Mouse (Mus musculus) hindbrain, embryonic 11.5 days (tissue): ENCODE data around the gene Kpna3. TPM values are rescaled to one million over a fixed set of nuclear protein-coding genes. Genes with fewer than 3 reads are reported as not detected.

ENCODE experiments used
- ATAC-seq: fragments of 200-750 bp; cut with Nextera tagmentation; 2 replicates; pipeline ENCODE4 v1.8.0; 2017; ENCODE audit warnings: mild to moderate bottlenecking, moderate TSS enrichment, moderate library complexity; ENCODE audit not compliant: low FRiP score
- DNase-seq: peaks from one replicate; pipeline ENCODE4 v3.0.0-alpha.2; 2015; ENCODE audit warnings: low spot score
- H3K27ac ChIP-seq: fragments of 300-500 bp; sonication (generic); 2 replicates; pipeline ENCODE4 v1.5.1; 2014; ENCODE audit warnings: mild to moderate bottlenecking, low read depth, low read length
- H3K27me3 ChIP-seq: fragments of 300-500 bp; sonication (generic); 2 replicates; pipeline ENCODE4 v1.6.1; 2014; ENCODE audit warnings: mild to moderate bottlenecking, low read length, moderate library complexity, mixed read lengths; ENCODE audit not compliant: control insufficient read depth, insufficient read depth
- H3K36me3 ChIP-seq: fragments of 300-500 bp; sonication (generic); 2 replicates; pipeline ENCODE4 v1.6.1; 2014; ENCODE audit warnings: mild to moderate bottlenecking, low read length, moderate library complexity, mixed read lengths; ENCODE audit not compliant: control insufficient read depth, insufficient read depth
- H3K4me1 ChIP-seq: fragments of 300-500 bp; sonication (generic); replicated peaks from 2 replicates; pipeline ENCODE4 v1.6.1; 2014; ENCODE audit warnings: low read length, mixed read lengths; ENCODE audit not compliant: control insufficient read depth, insufficient read depth
- H3K4me2 ChIP-seq: fragments of 300-500 bp; sonication (generic); replicated peaks from 2 replicates; pipeline ENCODE4 v1.6.1; 2014; ENCODE audit warnings: mild to moderate bottlenecking, low read depth, low read length
- H3K4me3 ChIP-seq: fragments of 300-500 bp; sonication (generic); 2 replicates; pipeline ENCODE4 v1.5.1; 2014; ENCODE audit warnings: low read depth, low read length
- H3K9ac ChIP-seq: fragments of 300-500 bp; sonication (generic); 2 replicates; pipeline ENCODE4 v1.6.1; 2014; ENCODE audit warnings: low read depth, low read length
- H3K9me3 ChIP-seq: fragments of 300-500 bp; sonication (generic); 2 replicates; pipeline ENCODE4 v1.6.1; 2016; ENCODE audit warnings: low read length; ENCODE audit not compliant: control insufficient read depth
- WGBS: fragments of 180-500 bp; shearing (Covaris S2); extraction: QIAGEN DNeasy Blood & Tissue Kit; methylation state at CpG from one replicate; pipeline ENCODE4 v1.1.7; 2014; 5-methylcytosine and 5-hydroxymethylcytosine counted together
- polyA plus RNA-seq: library from polyadenylated mRNA; unstranded; fragments of >200 nt; fragmentation: Nextera tagmentation; extraction: Ambion mirVana; gene quantifications from 2 replicates; pipeline ENCODE4 v1.2.1, GENCODE M21; 2014

Gene Kpna3
- polyA plus RNA-seq, 1 experiment from 2014 or later = 90.7 TPM

DNA sequence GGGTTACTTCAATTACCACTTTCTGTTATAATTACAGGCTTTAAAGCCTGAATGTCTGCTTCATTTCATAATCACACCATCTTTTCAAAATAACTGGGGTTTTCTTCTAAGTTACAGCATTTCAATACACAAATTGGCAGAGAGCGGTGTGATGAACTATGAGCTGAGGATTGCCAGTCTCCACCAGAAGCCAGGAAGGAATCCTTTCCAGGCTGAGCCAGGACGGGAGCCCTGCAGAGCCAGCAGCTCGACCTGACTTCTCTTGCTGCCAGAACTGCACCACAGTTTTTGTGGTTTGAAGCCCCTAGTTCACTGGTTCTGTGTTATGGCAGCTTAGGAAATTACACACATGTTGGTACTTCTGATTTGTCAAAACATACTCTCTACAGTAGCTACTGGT is 75.0 kb downstream of the Kpna3 start:
- Histone ChIP-seq H3K27ac (no peak overlapping the region), H3K9me3 (no peaks in the 10 kb centered on the region), H3K36me3 (0 out of 2 replicates have a peak, but pooled peaks cover 4% of the 10 kb centered on the region), H3K4me3 (no peak overlapping the region), H3K4me2 (no peak overlapping the region), H3K9ac (no peak overlapping the region), H3K27me3 (no peaks in the 10 kb centered on the region), H3K4me1 (no peaks in the 10 kb centered on the region)
- ATAC-seq = no peak
- no peak for DNase-seq
- 84% methylated on average over 3 of the region's 3 CpGs for WGBS

DNA sequence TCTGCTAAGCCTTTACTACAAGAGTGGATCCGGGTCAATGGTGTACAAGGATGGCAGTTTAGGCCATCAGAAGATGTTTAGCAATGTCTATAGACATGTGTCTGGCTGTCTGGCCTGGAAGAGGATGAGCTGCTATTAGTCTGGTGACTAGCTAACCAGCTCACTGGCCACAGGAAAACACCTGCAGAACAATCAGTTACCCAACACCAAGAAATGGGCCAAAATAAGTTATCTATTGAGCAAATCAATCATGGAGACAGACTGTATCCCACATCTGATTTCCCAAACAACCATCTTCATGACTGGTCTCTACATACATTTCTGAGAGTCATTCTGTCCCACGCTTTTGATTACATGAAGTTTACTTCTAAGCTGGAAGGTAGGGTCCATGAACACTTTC is 75.9 kb downstream of the Kpna3 start:
- no peak for ATAC-seq
- H3K27ac ChIP-seq = no peak overlapping the region
- no peaks in the 10 kb centered on the region for H3K27me3 ChIP-seq
- H3K4me3 ChIP-seq = no peak overlapping the region
- H3K9me3 ChIP-seq = no peaks in the 10 kb centered on the region
- 88% methylated on average over 2 of the region's 2 CpGs for WGBS
- no peak overlapping the region for H3K4me2 ChIP-seq
- H3K4me1 ChIP-seq = no peaks in the 10 kb centered on the region
- H3K9ac ChIP-seq = no peak overlapping the region
- DNase-seq = no peak
- 0 out of 2 replicates have a peak, but pooled peaks cover 4% of the 10 kb centered on the region for H3K36me3 ChIP-seq

DNA sequence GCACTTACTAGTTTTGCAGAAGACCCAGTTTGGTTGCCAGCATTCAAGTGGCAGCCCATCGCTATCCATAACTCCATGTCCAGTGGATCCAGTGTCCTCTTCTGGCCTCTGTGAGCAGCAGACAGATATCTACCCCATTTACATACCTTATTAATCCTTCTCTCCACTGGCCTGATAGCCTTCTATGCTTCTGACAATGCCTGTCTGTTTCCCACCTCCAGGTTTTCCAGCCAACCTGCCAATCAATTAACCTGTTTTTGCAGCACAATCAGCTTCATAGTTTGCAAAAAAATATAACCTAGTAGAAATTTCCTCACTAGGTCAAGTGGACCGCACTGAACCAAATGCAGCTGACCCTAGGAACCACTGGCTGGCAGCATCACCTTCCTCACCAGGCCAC is 77.4 kb downstream of the Kpna3 start:
- ATAC-seq = no peak
- 0 out of 2 replicates have a peak, but pooled peaks cover 3% of the 10 kb centered on the region for H3K36me3 ChIP-seq
- WGBS = 90% methylated on average over 2 of the region's 2 CpGs
- H3K4me1 ChIP-seq = no peaks in the 10 kb centered on the region
- no peak overlapping the region for H3K4me3 ChIP-seq
- no peaks in the 10 kb centered on the region for H3K9me3 ChIP-seq
- no peak overlapping the region for H3K27ac ChIP-seq
- no peaks in the 10 kb centered on the region for H3K27me3 ChIP-seq
- no peak for DNase-seq
- H3K9ac ChIP-seq = no peak overlapping the region
- H3K4me2 ChIP-seq = no peak overlapping the region

DNA sequence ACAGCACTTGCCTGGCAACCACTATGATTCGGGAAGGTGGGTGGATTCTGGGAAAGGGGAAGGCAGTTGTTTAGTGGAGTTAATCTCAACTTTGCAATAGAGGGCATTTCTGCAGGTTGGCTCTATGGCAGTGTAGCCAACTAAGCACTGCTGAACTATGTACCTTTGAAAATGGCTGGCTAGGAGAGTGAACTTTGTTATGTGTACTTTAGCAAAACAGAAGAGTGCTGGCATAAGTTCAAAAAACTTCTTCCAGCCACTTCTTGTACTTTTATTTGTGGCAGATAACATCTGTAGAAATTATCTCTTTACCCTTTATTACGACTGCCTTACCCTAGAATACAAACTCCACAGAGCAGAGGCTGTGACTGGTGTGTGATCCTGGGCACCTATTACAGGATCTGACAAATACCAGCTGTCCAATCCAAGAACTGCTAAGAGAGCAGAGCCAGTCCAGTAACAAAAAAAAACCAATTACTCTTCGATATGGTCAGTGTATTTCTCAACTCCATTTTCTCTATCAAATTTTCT is 78.6 kb downstream of the Kpna3 start:
- no peaks in the 10 kb centered on the region for H3K4me1 ChIP-seq
- ATAC-seq (no peak), DNase-seq (no peak)
- H3K27ac ChIP-seq = no peak overlapping the region
- peak overlapping the region; percentile 57 for H3K4me2 ChIP-seq
- no peaks in the 10 kb centered on the region for H3K36me3 ChIP-seq
- H3K4me3 ChIP-seq = no peak overlapping the region
- no peak overlapping the region for H3K9ac ChIP-seq
- no peaks in the 10 kb centered on the region for H3K9me3 ChIP-seq
- 66% methylated on average over 3 of the region's 3 CpGs for WGBS
- H3K27me3 ChIP-seq = no peaks in the 10 kb centered on the region

DNA sequence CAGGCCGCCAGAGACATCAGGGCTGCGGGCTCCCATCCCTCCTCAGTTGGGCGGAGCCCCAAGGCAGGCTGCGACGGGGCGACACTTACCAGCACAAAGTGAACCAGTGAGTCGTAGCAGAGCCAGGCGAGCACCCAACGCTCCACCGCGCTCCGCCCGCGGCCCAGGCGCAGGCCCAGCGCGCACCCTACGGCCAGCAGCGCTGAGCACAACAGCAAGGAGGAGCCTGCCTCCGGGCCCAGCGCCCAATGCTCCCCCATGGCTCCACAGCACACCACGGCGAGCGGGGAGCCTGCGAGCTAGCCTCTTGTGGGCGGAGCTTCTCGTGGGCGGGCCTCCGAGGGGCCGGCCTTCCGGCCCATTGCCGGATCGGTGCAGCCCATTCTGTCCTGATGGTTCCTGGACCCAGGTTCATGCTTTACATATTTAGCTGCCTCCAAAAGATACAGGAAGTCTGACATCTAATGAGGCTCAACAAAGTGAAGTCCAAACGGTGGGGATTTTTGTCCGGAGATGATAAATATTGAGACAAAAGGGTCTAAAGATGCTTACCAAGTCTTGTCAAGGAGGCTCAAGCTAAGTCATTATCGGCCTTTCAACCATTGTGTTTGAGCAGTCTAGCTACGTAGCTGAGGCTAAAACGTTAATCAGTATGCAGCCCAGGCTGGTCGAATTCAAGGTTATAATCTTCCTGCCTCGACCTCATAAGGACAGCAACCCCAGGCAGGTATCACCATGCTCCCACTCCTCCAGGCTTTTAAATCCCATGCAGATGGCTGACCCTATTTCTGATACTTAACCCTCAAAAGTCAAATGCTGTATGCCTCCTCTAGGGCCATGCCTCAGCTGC is 79.3 kb downstream of the Kpna3 start, which contains the start of gene Ebpl:
Gene Ebpl, minus strand, starts transcription at position 309 of the 850 bp plus-strand sequence.
- 1% methylated on average over 40 of the region's 40 CpGs for WGBS
- Histone ChIP-seq H3K9ac (peak within 1 kb of the TSS; percentile 79), H3K27me3 (no peaks in the 10 kb centered on the region), H3K36me3 (no peaks in the 10 kb centered on the region), H3K4me1 (no peaks in the 10 kb centered on the region), H3K9me3 (no peaks in the 10 kb centered on the region), H3K4me2 (peak within 1 kb of the TSS; percentile 57), H3K4me3 (peak within 1 kb of the TSS; percentile 56), H3K27ac (peak within 1 kb of the TSS; percentile 37; the same call in 1 of the 2 replicates)
- DNase-seq (peak; percentile 92), ATAC-seq (peak; percentile 95)

DNA sequence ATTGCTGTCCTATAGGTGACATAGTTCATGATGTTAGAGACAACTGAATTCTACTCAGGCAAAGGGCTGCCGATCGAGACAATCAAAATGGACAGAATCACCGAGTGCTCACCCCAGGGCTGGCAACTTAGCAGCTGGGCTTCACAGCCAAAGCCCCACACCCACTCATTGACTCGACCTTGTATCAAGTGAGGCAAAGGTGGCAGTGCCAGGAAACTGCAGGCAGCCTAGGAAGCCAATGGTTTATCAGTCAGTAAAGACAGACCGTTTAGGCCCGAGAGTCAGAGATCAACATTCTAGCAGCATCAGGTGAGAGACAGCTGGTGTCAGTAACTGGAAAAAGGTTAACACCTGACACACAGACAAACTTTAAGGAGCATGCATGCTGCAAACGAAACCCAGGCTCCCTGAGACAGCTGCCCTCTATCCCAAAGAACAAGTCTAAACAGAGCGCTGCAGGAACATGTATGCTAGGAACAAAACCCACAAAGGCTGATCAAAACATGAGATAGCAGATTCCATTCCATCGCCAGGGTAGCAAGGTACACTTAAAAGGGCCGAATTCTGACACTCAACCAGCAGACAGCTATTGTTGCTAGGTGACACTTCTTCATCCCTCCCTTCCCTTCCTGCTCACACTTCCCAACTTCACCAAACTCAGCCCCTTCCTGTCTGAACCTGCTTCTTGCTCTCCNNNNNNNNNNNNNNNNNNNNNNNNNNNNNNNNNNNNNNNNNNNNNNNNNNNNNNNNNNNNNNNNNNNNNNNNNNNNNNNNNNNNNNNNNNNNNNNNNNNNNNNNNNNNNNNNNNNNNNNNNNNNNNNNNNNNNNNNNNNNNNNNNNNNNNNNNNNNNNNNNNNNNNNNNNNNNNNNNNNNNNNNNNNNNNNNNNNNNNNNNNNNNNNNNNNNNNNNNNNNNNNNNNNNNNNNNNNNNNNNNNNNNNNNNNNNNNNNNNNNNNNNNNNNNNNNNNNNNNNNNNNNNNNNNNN is 85.1 kb downstream of the Kpna3 start:
- H3K9ac ChIP-seq = no peak overlapping the region
- H3K4me3 ChIP-seq = no peak overlapping the region
- 80% methylated on average over 10 of the region's 10 CpGs for WGBS
- H3K4me2 ChIP-seq = no peak overlapping the region
- no peak for ATAC-seq
- no peaks in the 10 kb centered on the region for H3K4me1 ChIP-seq
- H3K36me3 ChIP-seq = no peaks in the 10 kb centered on the region
- no peaks in the 10 kb centered on the region for H3K9me3 ChIP-seq
- H3K27ac ChIP-seq = no peak overlapping the region
- no peaks in the 10 kb centered on the region for H3K27me3 ChIP-seq
- DNase-seq = no peak

DNA sequence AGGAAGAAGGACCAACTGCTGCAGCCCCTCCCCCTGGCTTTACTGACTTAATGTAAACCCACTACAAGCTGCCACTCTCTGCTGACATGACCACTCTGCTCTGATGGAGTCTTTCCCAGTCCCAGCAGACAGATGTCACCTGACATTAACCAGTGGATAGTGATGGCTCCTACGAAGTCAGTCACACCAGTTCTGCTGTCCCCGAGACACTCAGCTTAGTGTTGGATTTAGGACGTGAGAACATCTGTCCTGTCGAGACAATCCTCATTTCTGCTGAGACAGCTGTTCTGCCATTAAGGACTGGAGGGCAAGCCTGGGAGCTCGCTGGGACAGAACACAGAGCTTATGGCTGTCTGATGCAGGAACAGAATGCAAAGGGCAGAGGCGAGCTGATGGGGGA is 88.9 kb downstream of the Kpna3 start:
- no peaks in the 10 kb centered on the region for H3K36me3 ChIP-seq
- WGBS = 79% methylated on average over 6 of the region's 6 CpGs
- H3K9ac ChIP-seq = no peak overlapping the region
- ATAC-seq (no peak), DNase-seq (no peak)
- H3K4me3 ChIP-seq = no peak overlapping the region
- no peaks in the 10 kb centered on the region for H3K27me3 ChIP-seq
- H3K9me3 ChIP-seq = no peaks in the 10 kb centered on the region
- H3K4me2 ChIP-seq = no peak overlapping the region
- no peak overlapping the region for H3K27ac ChIP-seq
- H3K4me1 ChIP-seq = no peaks in the 10 kb centered on the region

DNA sequence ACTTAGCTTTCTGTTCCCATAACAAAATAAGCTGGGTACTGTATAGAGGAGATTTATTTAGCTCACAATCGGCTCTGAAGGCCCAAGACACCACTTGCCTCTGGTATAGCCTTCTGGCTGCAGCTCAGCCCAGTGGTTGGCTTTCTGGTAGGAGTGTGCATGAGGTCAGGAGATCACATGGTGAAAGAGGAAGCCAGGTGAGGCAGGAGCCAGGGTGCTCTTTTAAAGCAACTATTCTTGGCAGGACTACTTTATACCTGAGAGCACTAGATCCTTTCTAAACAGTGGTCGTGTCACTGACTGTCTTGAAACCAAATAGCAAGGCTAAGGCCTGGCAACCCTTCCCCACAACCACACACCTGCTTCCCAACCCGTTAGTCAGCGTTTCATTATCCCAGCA is 89.8 kb downstream of the Kpna3 start:
- no peak overlapping the region for H3K4me2 ChIP-seq
- no peak overlapping the region for H3K27ac ChIP-seq
- ATAC-seq (no peak), DNase-seq (no peak)
- H3K4me3 ChIP-seq = no peak overlapping the region
- H3K4me1 ChIP-seq = no peaks in the 10 kb centered on the region
- no peaks in the 10 kb centered on the region for H3K36me3 ChIP-seq
- WGBS = 91% methylated on average over 4 of the region's 4 CpGs
- H3K9me3 ChIP-seq = no peaks in the 10 kb centered on the region
- no peak overlapping the region for H3K9ac ChIP-seq
- no peaks in the 10 kb centered on the region for H3K27me3 ChIP-seq
